Mouse (Mus musculus): ENCODE measurements around the gene 5330417C22Rik. TPM values are rescaled to one million over a fixed set of nuclear protein-coding genes. Genes with fewer than 3 reads are reported as not detected.
A peak's percentile ranks its signal among the peaks of the same experiment; 100 is the strongest.
"Not testable (repeated sequence)": the region's sequence is repeated elsewhere in the genome, so short reads cannot be mapped to it uniquely, and the experiment has no call there.

The 5330417C22Rik gene
- total RNA-seq (2021) = not detected
- long read RNA-seq, experiment 1 = 0 reads
- long read RNA-seq, experiment 2 = 0 reads

DNA sequence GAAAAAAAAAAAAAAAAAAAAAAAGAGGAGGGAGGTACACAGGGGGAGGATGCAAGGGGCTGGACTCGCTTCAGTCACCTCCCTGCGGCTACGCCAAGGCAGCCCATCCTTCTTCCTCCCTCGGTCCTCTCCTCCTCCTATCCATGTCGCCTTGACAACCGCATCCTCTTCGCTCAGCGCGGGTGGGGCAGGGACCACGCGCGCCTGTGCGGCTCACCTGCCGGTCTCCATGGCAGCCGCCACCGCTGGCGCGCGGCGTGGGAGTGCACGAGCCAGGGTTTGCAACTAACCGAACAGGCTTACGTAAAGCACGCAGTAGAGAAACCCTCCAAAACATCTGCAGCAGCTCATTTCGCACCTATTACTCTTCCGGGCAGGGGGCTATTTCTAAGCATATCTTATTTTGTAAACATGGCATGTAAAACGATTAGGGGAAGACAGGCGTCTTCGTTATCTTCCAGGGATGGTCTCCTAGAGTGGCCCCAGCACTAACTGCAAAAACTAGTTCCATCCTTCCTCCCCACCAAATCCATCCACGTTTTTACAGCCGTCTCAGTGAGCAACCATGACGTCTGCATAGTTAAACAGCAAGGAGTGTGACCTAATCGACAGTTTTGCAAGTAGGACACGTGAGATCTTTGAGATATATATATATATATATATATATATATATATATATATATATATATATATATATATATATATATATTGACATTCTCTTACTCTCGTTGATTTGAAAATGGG lies at the start of gene 5330417C22Rik:
5330417C22Rik (minus strand) TSS at position 20 of the 744 bp plus-strand sequence.
- intact Hi-C loops (cut with DNase I) = no loop called here
- peak within 1 kb of the TSS; percentile 66 for H3K4me3 ChIP-seq
- peak; percentile 42 for DNase-seq
- 0 out of 2 replicates have a peak within 1 kb of the TSS, but pooled peaks have one; percentile 3 for H3K27ac ChIP-seq
- TF ChIP-seq CTCF (IDR thresholded peaks at IDR 0.05) = no peak

DNA sequence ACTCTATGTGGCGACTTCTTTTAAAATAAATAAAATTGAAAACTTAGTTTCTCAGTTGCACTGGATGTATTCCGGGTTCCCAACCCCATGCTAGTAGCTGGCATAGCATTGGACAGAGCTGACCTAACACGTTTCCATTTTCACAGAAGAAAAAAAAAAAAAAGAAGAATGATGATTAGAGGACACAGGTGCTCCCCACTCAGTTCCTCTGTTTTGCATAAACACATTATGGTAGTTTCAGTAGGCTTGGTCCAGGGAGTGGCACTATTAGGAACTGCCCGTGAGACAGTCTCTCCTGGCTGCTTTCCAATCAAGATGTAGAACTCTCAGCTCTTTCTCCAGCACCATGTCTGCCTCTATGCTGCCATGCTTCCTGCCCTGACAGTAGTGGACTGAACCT lies 48.2 kb upstream of the 5330417C22Rik start:
- Histone ChIP-seq H3K4me3 (no peak overlapping the region), H3K27ac (no peak overlapping the region)
- TF ChIP-seq CTCF (IDR thresholded peaks at IDR 0.05) = no peak
- intact Hi-C loops (cut with DNase I) = no loop called here
- DNase-seq = no peak

DNA sequence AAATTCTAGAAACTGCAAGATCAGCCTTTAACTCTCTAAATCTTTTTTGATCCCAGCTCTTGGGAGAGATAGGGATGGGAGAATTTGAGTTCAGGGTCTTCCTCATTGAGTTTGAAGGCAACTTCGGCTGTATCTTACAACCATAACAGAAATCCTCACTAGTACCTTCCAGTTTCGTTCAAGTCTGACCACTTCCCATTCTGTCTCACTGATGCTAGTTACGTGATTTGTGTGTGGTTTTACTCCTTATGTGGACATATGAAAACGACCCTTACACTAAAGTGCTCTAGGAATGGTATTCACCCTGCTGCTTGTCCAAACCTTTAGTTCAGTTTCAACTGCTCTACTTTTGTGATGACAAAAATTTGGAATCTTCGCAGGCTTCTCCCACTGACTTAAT lies 37.7 kb upstream of the 5330417C22Rik start:
- intact Hi-C loops (cut with DNase I) = no loop called here
- TF ChIP-seq CTCF (IDR thresholded peaks at IDR 0.05) = no peak
- no peak for DNase-seq
- Histone ChIP-seq H3K4me3 (no peak overlapping the region), H3K27ac (no peak overlapping the region)

DNA sequence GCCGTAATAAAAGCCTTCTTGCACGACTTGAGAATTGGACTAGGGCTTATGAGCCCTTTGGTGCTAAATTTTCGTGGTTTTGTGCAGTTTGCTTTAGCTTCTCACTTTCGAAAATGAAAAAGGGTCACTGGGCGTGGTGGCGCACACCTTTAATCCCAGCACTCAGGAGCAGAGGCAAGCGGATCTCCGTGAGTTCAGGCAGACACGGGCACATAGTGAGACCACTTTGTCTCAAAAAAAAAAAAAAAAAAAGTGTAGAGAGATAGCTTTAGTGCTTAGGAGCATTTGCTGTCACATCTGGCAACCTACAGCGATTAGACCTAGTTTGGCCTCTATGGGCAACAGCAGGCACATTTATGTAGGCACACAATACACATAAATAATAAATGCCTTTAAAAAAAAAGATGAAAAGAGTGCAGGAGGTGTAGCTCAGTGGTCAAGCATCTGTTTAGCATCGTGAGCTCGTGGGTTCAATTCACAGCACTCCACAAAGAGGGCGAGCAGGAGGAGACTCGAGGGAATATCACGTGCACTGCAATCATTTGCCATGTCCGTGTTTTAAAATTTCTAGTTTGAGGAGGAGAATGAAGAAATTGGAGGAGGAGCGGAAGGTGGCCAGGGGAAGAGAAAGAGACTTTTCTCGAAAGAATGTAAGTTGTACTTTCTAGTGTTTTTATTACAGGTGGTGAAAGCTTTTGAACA lies 36.1 kb upstream of the 5330417C22Rik start:
- TF ChIP-seq CTCF (IDR thresholded peaks at IDR 0.05) = no peak
- DNase-seq = no peak
- H3K27ac ChIP-seq = peak overlapping the region; percentile 92
- intact Hi-C loops (cut with DNase I) = no loop called here
- peak overlapping the region; percentile 76 for H3K4me3 ChIP-seq

DNA sequence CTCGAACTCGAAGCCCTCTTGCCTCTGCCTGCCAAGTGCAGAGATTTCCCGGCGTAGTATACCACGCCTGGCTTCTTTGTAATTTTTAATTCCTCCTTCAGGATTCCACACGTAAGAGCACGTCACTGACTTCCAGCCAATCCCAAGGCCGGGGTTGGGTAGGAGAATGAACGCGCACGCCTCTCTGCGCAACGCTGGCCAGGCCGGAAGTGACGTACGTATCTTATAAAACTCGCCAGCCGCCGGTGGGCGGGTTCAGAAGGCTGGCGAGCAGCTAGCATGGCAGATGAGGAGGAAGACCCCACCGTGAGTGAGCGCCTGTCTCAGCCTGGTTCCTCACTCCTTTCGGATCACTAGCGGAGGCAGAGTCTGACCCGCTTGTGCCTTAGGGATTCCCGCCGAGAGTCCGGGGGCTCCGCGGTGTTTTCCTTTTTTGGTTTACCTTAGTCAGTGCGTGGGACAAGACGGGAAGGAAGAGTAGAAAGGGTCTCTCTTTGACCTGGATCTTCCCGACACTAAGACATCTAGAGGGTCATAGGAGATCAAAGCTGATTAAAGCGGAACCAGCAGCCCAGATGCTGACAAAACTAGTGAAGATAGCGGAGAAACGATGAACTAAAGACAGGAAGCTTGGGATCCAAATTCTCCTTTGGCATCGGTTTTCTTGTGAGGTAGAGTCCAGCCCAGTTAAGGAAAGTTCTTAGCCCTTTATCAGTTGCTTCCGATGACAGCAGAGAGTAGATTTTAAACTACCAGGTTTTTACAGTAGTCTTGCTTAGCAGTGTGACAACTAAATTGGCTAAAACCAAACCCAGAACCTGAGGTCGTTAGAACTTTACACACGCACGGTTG lies 35.3 kb upstream of the 5330417C22Rik start, which contains the start of gene Taf13:
Taf13 (plus strand) TSS at position 256 of the 852 bp plus-strand sequence.
- peak; percentile 97 for DNase-seq
- TF ChIP-seq CTCF (IDR thresholded peaks at IDR 0.05) = no peak
- peak within 1 kb of the TSS; percentile 76 for H3K4me3 ChIP-seq
- peak within 1 kb of the TSS; percentile 92 for H3K27ac ChIP-seq
- intact Hi-C loops (cut with DNase I) = no loop called here

DNA sequence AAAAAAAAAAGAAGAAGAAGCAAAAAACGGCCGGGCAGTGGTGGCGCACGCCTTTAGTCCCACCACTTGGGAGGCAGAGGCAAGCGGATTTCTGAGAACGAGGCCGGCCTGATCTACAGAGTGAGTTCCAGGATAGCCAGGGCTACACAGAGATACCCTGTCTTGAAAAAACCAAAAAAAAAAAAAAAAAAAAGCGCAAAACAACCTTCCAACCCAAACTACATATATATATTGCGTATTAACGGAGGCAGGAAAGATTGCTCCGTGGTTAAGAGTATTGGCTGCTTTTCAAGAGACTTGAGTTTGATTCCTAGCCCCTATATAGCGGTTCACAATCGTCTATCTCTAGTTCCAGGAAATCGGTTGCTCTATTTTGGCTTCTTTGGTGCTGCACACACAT lies 34.5 kb upstream of the 5330417C22Rik start:
- Histone ChIP-seq H3K4me3 (peak overlapping the region; percentile 76), H3K27ac (peak overlapping the region; percentile 92; the same call in 1 of the 2 replicates)
- no peak for TF ChIP-seq CTCF (IDR thresholded peaks at IDR 0.05)
- intact Hi-C loops (cut with DNase I) = no loop called here
- DNase-seq = no peak

DNA sequence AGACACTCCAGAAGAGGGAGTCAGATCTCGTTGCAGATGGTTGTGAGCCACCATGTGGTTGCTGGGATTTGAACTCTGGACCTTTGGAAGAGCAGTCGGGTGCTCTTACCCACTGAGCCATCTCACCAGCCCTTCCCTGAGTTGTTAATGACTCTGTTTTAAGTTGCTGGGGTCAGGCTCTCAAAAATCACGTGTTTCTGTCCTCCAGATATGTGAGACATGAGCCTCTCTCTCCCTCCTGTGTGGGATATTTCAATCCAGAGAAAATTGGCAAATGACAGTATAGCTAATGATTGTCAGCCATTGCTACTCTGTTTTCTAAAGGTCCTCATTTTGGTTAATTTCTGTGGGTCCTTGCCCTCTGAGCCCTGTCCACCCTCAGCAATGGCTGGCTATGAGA lies 33.3 kb upstream of the 5330417C22Rik start:
- H3K4me3 ChIP-seq; intact Hi-C loops (cut with DNase I); DNase-seq; H3K27ac ChIP-seq: not testable (repeated sequence)

DNA sequence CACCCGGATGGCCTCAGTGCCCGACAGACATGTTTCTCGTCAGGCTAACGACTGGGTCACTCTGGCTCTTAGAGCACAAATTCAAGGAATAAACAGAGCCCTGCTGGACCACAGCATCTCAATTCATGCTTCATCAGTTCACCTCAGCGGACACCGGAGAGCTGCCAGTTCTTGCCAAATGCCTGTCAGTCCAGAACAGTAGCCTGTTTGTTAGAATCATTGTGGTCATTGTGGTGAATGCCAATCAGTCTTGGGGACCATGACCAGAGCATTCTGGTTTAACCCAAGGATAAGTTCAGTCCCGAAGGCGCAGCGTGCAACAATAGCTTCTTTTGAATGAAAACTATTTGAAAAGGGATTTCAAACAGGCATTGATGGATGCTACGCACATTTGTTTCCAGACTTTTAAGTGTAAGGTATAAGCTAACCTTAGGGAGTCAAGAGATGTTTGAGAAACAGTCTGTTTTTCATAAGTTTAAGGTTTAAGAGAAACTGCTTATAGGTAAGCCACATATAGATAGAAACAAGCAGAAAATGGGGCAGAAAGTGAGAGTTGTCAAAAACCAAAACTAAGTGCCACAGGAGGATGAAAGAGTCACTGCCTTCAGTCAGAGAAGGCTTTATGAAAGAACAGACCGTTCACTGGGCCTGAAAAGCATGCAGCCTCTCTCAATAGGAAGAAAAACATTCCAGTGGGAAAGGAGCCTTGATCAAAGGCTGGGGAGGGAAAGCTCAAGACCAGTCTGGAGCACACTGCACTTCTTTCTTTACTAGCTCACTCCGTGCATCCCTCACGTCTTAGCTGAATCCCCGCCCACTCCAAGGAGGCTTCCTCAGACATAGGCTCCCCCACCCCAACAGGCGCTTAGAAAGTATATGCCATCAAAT lies 31.9 kb upstream of the 5330417C22Rik start:
- no peak for DNase-seq
- intact Hi-C loops (cut with DNase I) = no loop called here
- TF ChIP-seq CTCF (IDR thresholded peaks at IDR 0.05) = no peak
- Histone ChIP-seq H3K27ac (no peak overlapping the region), H3K4me3 (no peak overlapping the region)

DNA sequence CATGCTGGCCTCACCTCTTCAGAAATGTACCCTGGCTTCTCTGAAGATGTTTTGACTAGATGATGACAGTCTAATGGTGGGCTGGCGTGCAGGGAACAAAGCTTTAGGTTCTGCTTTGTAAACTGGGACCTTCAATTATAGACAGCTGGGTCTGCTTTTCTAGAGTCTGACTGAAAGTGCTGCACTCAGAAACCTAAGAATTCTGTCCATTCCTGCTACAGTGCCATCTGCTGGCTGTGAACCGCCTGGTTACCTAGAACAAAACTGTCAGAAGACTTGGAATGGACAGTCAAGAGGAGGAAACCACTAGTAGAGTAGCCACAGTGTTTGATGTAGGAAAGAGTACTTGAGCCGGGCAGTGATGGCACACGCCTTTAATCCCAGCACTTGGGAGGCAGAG lies 27.0 kb upstream of the 5330417C22Rik start:
- peak overlapping the region; percentile 99 for H3K27ac ChIP-seq
- intact Hi-C loops (cut with DNase I) = loop anchor here (2.0 to 5.0 kb wide), 3 partner anchors 89 to 163 kb away; partner anchors contain the start of gene Clcc1
- TF ChIP-seq CTCF (IDR thresholded peaks at IDR 0.05) = peak; percentile 85
- peak; percentile 81 for DNase-seq
- peak overlapping the region; percentile 98 for H3K4me3 ChIP-seq

DNA sequence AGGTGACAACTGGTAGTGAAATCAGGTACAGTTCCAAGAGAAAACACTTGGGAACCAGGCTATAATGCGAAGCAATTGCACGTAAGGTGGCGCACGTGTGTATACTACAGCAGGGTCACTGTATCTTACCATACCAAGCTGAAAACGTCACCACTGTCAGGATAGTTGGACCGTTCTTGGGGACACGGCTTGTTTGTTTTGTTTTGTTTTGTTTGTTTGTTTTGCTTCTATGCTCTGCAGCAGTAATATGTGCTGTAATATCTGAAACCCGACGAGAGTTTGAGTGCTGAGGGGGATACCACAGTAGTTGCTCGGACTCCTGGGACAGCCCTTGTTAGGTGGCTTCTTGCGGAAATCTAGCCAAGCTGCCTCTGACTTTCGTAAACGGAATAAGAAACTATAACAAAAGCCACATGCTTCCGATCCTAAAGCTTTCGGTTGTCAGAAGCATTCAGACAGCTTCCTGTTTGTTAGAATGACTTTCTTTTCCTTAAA lies 26.5 kb upstream of the 5330417C22Rik start:
- H3K4me3 ChIP-seq = peak overlapping the region; percentile 98
- intact Hi-C loops (cut with DNase I) = loop anchor here (2.0 to 5.0 kb wide), 3 partner anchors 89 to 162 kb away; partner anchors contain the start of gene Clcc1
- H3K27ac ChIP-seq = peak overlapping the region; percentile 99
- DNase-seq = no peak
- TF ChIP-seq CTCF (IDR thresholded peaks at IDR 0.05) = no peak

DNA sequence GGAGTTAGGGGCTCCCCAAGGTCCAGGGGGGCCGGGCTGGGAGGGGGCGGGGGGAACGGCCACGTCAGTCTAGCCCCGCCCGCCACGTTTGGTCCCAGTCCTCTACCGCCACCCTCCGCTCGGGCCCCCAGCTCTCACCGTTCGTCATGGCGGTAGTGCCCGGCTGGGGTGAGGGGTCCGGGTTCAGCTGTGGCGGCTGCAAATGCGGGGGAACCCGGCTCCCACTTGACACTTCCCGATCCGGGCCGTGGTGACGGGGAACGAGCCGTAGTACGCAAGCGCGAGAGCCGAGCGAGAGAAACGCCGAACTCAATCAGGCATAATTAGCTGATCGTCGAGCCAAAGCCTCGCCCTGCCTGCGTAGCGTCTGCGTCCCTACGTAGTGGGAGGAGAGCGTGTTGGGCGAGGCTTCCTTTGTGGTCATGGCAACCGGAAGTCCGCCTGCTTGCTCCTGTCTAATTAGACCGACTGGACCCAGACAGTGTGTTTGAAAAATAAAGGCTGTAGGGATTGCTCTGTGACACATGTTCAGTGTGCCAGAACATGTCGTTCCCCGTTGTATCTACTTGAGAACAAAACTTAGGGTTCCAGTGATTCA lies 25.9 kb upstream of the 5330417C22Rik start, which contains the start of gene Tmem167b:
Tmem167b (minus strand) TSS at position 334 of the 598 bp plus-strand sequence.
- Histone ChIP-seq H3K27ac (peak within 1 kb of the TSS; percentile 99), H3K4me3 (peak within 1 kb of the TSS; percentile 98)
- no peak for TF ChIP-seq CTCF (IDR thresholded peaks at IDR 0.05)
- intact Hi-C loops (cut with DNase I) = loop anchor here (2.0 to 5.0 kb wide), 3 partner anchors 90 to 161 kb away; partner anchors contain the start of gene Clcc1
- DNase-seq = peak; percentile 97

Data from gastrocnemius, adult 2 months (tissue).